Mouse (Mus musculus) cerebellum, adult 9-11 months (tissue): ENCODE measurements at regions not wholly inside any gene's neighbourhood (a gene's known extent, or its start where the extent isn't known, plus 50 kb on each side); places are given as distances from the start of the nearest gene placed in this dataset.
"Not testable (repeated sequence)": the region's sequence is repeated elsewhere in the genome, so short reads cannot be mapped to it uniquely, and the experiment has no call there.

Experiments used
- DNase-seq: peaks from one replicate; pipeline ENCODE4 v3.0.0; 2022

- DNase-seq: not testable (repeated sequence)
These were observed 77.5 kb downstream of the Gm15319 start for GRCm38 (mm10) chr8:20285523-20285922.

GRCm38 (mm10) chr8:20284856-20285255 lies 78.2 kb downstream of the Gm15319 start:
- peak; percentile 24 for DNase-seq

- DNase-seq: not testable (repeated sequence)
These were observed 79.9 kb downstream of the Gm15319 start for GRCm38 (mm10) chr8:20283141-20283540.

GRCm38 (mm10) chr8:20281201-20281887 lies 81.7 kb downstream of the Gm15319 start:
- not testable (repeated sequence) for DNase-seq

- peak; percentile 5 for DNase-seq
These were observed 85.3 kb downstream of the Gm15319 start for GRCm38 (mm10) chr8:20277701-20278100.

GRCm38 (mm10) chr8:20276661-20277060 lies 86.3 kb downstream of the Gm15319 start:
- not testable (repeated sequence) for DNase-seq

- not testable (repeated sequence) for DNase-seq
These were observed 89.2 kb downstream of the Gm15319 start for GRCm38 (mm10) chr8:20273844-20274243.

GRCm38 (mm10) chr8:20267520-20268127 lies 95.4 kb downstream of the Gm15319 start:
- peak; percentile 44 for DNase-seq

GRCm38 (mm10) chr8:20266776-20267175 lies 96.2 kb downstream of the Gm15319 start:
- peak; percentile 47 for DNase-seq

- not testable (repeated sequence) for DNase-seq
These were observed 98.4 kb downstream of the Gm15319 start for GRCm38 (mm10) chr8:20264612-20265011.

- DNase-seq: peak; percentile 22
These were observed 98.9 kb downstream of the Gm15319 start for GRCm38 (mm10) chr8:20264106-20264505.

- DNase-seq: peak; percentile 22
These were observed 100.0 kb downstream of the Gm15319 start for GRCm38 (mm10) chr8:20262847-20263570.

- DNase-seq: peak; percentile 11
These were observed 100.8 kb downstream of the Gm15319 start for GRCm38 (mm10) chr8:20262253-20262652.

GRCm38 (mm10) chr8:20261452-20262181 lies 101.4 kb downstream of the Gm15319 start:
- DNase-seq: peak; percentile 5

- peak; percentile 42 for DNase-seq
These were observed 102.0 kb downstream of the Gm15319 start for GRCm38 (mm10) chr8:20261007-20261406.

- DNase-seq: not testable (repeated sequence)
These were observed 102.8 kb downstream of the Gm15319 start for GRCm38 (mm10) chr8:20260125-20260640.

- DNase-seq: peak; percentile 12
These were observed 103.3 kb downstream of the Gm15319 start for GRCm38 (mm10) chr8:20259662-20260061.
